Mouse (Mus musculus): ENCODE data around the gene Cacna2d2.

DNA sequence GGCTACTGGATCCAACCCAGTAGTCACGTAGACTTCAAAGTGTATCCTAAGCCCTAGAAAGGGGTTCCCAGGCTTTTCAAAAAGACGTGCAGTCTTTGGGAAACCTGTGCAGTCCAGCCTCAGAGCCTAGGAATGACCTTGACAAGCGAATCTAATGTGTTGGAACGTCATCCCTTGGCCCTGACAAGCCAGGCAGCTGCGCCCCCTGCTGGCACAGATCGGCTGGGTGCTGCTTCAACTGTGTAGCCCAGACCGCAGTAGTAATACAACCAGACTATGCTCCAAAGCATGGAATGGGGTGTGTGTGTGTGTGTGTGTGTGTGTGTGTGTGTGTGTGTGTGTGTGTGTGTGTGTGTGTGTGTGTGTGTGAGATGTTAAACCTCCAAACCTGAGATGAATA is 64.1 kb downstream of the Cacna2d2 start:
- TF ChIP-seq CTCF (IDR thresholded peaks at IDR 0.05; ENCODE audit: low read depth), result peak; percentile 93
- TF ChIP-seq EP300 (optimal IDR thresholded peaks at IDR 0.05), result no peak

All from stomach, postnatal 0 days (tissue).